Mouse (Mus musculus): Measurements from ENCODE around the gene Gdf5. TPM values are rescaled to one million over a fixed set of nuclear protein-coding genes. Genes with fewer than 3 reads are reported as not detected.

The Gdf5 gene
- polyA plus RNA-seq, 1 experiment from 2014 or later: 0.07 TPM

Other genes starting within 250 kb of the Gdf5 start
- gene Edem2, start 215.9 kb downstream of the Gdf5 start, polyA plus RNA-seq (2016; fragmentation: Nextera tagmentation; extraction: Ambion mirVana): 34.0 and 34.4 TPM in 2 replicates
- gene Gm17581, start 209.5 kb downstream of the Gdf5 start, polyA plus RNA-seq (2016; fragmentation: Nextera tagmentation; extraction: Ambion mirVana): not detected in 2 replicates
- gene Procr, start 194.2 kb downstream of the Gdf5 start, polyA plus RNA-seq (2016; fragmentation: Nextera tagmentation; extraction: Ambion mirVana): 1.3 and 1.9 TPM in 2 replicates
- gene Mmp24, start 170.0 kb downstream of the Gdf5 start, polyA plus RNA-seq (2016; fragmentation: Nextera tagmentation; extraction: Ambion mirVana): 0.49 and 1.5 TPM in 2 replicates
- gene BC029722, start 125.9 kb downstream of the Gdf5 start, polyA plus RNA-seq (2016; fragmentation: Nextera tagmentation; extraction: Ambion mirVana): 6.8 and 10.5 TPM in 2 replicates
- gene Eif6, start 118.4 kb downstream of the Gdf5 start, polyA plus RNA-seq (2016; fragmentation: Nextera tagmentation; extraction: Ambion mirVana): 227 and 257 TPM in 2 replicates
- 0.16 and 0.50 TPM in 2 replicates for gene Fam83c, start 110.5 kb downstream of the Gdf5 start, polyA plus RNA-seq (2016; fragmentation: Nextera tagmentation; extraction: Ambion mirVana)
- gene Uqcc1, start 15.1 kb downstream of the Gdf5 start, polyA plus RNA-seq (2016; fragmentation: Nextera tagmentation; extraction: Ambion mirVana): 81.9 and 86.3 TPM in 2 replicates
- gene Gm15557, start 4.6 kb downstream of the Gdf5 start, polyA plus RNA-seq (2016; fragmentation: Nextera tagmentation; extraction: Ambion mirVana): 0.10 TPM in 1 of 2 replicates, not detected in the other
- 24.1 and 24.3 TPM in 2 replicates for gene Cep250, start 11.1 kb upstream of the Gdf5 start, polyA plus RNA-seq (2016; fragmentation: Nextera tagmentation; extraction: Ambion mirVana)
- 1.2 and 2.3 TPM in 2 replicates for gene 6430550D23Rik, start 62.6 kb upstream of the Gdf5 start, polyA plus RNA-seq (2016; fragmentation: Nextera tagmentation; extraction: Ambion mirVana)
- 211 and 239 TPM in 2 replicates for gene Ergic3, start 62.7 kb upstream of the Gdf5 start, polyA plus RNA-seq (2016; fragmentation: Nextera tagmentation; extraction: Ambion mirVana)
- gene Fer1l4, start 107.6 kb upstream of the Gdf5 start, polyA plus RNA-seq (2016; fragmentation: Nextera tagmentation; extraction: Ambion mirVana): 0.04 and 0.16 TPM in 2 replicates
- 6.1 and 6.5 TPM in 2 replicates for gene Spag4, start 119.8 kb upstream of the Gdf5 start, polyA plus RNA-seq (2016; fragmentation: Nextera tagmentation; extraction: Ambion mirVana)
- gene Cpne1, start 166.6 kb upstream of the Gdf5 start, polyA plus RNA-seq (2016; fragmentation: Nextera tagmentation; extraction: Ambion mirVana): 58.9 and 67.0 TPM in 2 replicates
- 43.9 and 47.2 TPM in 2 replicates for gene Rbm12, start 166.6 kb upstream of the Gdf5 start, polyA plus RNA-seq (2016; fragmentation: Nextera tagmentation; extraction: Ambion mirVana)
- 19.1 and 27.3 TPM in 2 replicates for gene Gm28036, start 181.7 kb upstream of the Gdf5 start, polyA plus RNA-seq (2016; fragmentation: Nextera tagmentation; extraction: Ambion mirVana)
- gene Romo1, start 198.7 kb upstream of the Gdf5 start, polyA plus RNA-seq (2016; fragmentation: Nextera tagmentation; extraction: Ambion mirVana): 426 and 441 TPM in 2 replicates
- 46.0 and 46.7 TPM in 2 replicates for gene Nfs1, start 198.8 kb upstream of the Gdf5 start, polyA plus RNA-seq (2016; fragmentation: Nextera tagmentation; extraction: Ambion mirVana)
- 584 and 587 TPM in 2 replicates for gene Rbm39, start 234.9 kb upstream of the Gdf5 start, polyA plus RNA-seq (2016; fragmentation: Nextera tagmentation; extraction: Ambion mirVana)